Mouse (Mus musculus) urinary bladder, postnatal 4 days (tissue): ENCODE data around the gene Hs6st2.

Experiments
- DNase-seq, 2 experiments: peaks; one replicate each; pipeline ENCODE4 v3.0.0; 2021 to 2022; ENCODE audit warnings: low spot score in 2 of 2

Hs6st2 gene

DNA sequence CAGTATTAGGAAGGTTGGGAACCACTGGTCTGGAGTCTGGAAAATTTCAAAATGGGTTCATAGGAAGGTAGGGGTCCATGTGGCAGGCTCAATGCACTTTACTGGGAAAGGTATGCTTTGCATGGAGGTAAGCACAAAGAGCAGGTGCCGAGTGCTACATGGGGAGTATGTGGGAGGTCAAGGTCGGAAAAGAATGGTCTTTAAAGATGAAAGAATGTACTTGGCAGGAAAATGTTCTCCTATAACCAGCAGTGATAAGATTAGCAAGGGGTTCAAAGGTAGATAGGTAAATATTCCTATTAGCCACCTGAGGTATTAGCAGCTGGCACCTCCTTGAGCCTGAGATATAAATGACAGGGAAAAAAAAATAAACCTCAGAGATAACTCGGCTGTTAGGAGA is 338.1 kb downstream of the Hs6st2 start:
- DNase-seq, result no peak
